Mouse (Mus musculus): ENCODE results near the gene Disp2.

The Disp2 gene

GRCm38 (mm10) chr2:118789501-118789900 lies 10.0 kb downstream of the Disp2 start:
- DNase-seq (ENCODE audit: low read depth, low spot score): no peak

- DNase-seq (ENCODE audit: low read depth, low spot score): no peak
Measured at GRCm38 (mm10) chr2:118790221-118790550, 10.7 kb downstream of the Disp2 start.

- DNase-seq (ENCODE audit: low read depth, low spot score): peak; percentile 45
Measured at GRCm38 (mm10) chr2:118790551-118791525, 11.3 kb downstream of the Disp2 start.

- DNase-seq (ENCODE audit: low read depth, low spot score): no peak
Measured at GRCm38 (mm10) chr2:118791591-118792258, 12.2 kb downstream of the Disp2 start.

- DNase-seq (ENCODE audit: low read depth, low spot score): no peak
Measured at GRCm38 (mm10) chr2:118792259-118792613, 12.7 kb downstream of the Disp2 start.

GRCm38 (mm10) chr2:118793636-118794035 lies 14.1 kb downstream of the Disp2 start:
- DNase-seq (ENCODE audit: low read depth, low spot score): no peak

GRCm38 (mm10) chr2:118802542-118803118 lies 23.1 kb downstream of the Disp2 start:
- no peak for DNase-seq (ENCODE audit: low read depth, low spot score)

GRCm38 (mm10) chr2:118804474-118804873 lies 25.0 kb downstream of the Disp2 start:
- no peak for DNase-seq (ENCODE audit: low read depth, low spot score)

GRCm38 (mm10) chr2:118805137-118805536 lies 25.6 kb downstream of the Disp2 start:
- no peak for DNase-seq (ENCODE audit: low read depth, low spot score)

- no peak for DNase-seq (ENCODE audit: low read depth, low spot score)
Measured at GRCm38 (mm10) chr2:118805756-118806155, 26.2 kb downstream of the Disp2 start.

GRCm38 (mm10) chr2:118806860-118807259 lies 27.3 kb downstream of the Disp2 start:
- no peak for DNase-seq (ENCODE audit: low read depth, low spot score)

GRCm38 (mm10) chr2:118810861-118811260 lies 31.3 kb downstream of the Disp2 start:
- no peak for DNase-seq (ENCODE audit: low read depth, low spot score)

- DNase-seq (ENCODE audit: low read depth, low spot score): no peak
Measured at GRCm38 (mm10) chr2:118812724-118813123, 33.2 kb downstream of the Disp2 start.

- DNase-seq (ENCODE audit: low read depth, low spot score): peak; percentile 93
Measured at GRCm38 (mm10) chr2:118813981-118814836, 34.7 kb downstream of the Disp2 start, which contains the start of gene Knstrn. TSS of gene Knstrn (plus strand) at chr2:118814003.

GRCm38 (mm10) chr2:118822800-118823199 lies 43.3 kb downstream of the Disp2 start:
- DNase-seq (ENCODE audit: low read depth, low spot score): no peak

GRCm38 (mm10) chr2:118824396-118824795 lies 44.9 kb downstream of the Disp2 start:
- DNase-seq (ENCODE audit: low read depth, low spot score): no peak

- DNase-seq (ENCODE audit: low read depth, low spot score): no peak
Measured at GRCm38 (mm10) chr2:118829096-118829495, 49.6 kb downstream of the Disp2 start.

GRCm38 (mm10) chr2:118834061-118834460 lies 54.5 kb downstream of the Disp2 start:
- no peak for DNase-seq (ENCODE audit: low read depth, low spot score)

GRCm38 (mm10) chr2:118835115-118835514 lies 55.6 kb downstream of the Disp2 start:
- no peak for DNase-seq (ENCODE audit: low read depth, low spot score)

GRCm38 (mm10) chr2:118838330-118838729 lies 58.8 kb downstream of the Disp2 start:
- DNase-seq (ENCODE audit: low read depth, low spot score): no peak

GRCm38 (mm10) chr2:118841186-118841585 lies 61.7 kb downstream of the Disp2 start:
- DNase-seq (ENCODE audit: low read depth, low spot score): no peak
